Comparison of ENCODE assay signal across 21 mouse cellular contexts in the genomic region with DNA sequence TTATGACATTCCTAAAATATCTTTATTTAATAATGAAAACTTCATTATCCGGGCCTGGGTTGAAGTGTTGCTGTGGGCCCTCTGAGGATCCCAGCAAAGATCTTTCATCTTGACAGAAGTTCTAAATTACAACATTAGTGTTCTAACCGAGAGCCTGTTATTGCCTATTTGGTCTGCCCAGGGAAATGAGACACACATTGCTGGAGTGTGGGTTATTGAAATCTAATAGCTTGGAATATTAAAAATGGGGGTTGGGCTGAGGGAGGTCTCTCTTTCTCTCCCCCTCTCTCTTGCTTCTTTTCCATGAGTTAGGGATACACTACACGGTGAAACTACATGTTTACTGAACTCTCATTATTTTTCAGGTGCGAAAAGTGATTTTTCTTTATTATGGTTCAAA.
"Had no signal": no experiment of that assay in that cellular context is flagged by ENCODE, and none has a peak within 500 bp of the region (broad histone marks: within the 10 kb centered on the region; RNA-seq: fewer than 3 reads in every experiment).

No protein-coding gene starts in this region.

- H3K27ac ChIP-seq: kidney, embryonic 15.5 days; left cerebral cortex, adult 2 months; limb, embryonic 15.5 days; liver, embryonic 14.5 days had no signal

- H3K4me1 ChIP-seq: kidney, embryonic 15.5 days; limb, embryonic 15.5 days; megakaryocyte, embryonic 14.5 days had no signal

- H3K4me2 ChIP-seq: kidney, embryonic 15.5 days; limb, embryonic 15.5 days; liver, embryonic 11.5 days; lung, embryonic 14.5 days; midbrain, embryonic 11.5 days had no signal

- H3K9ac ChIP-seq: kidney, embryonic 15.5 days; limb, embryonic 15.5 days; liver, embryonic 14.5 days; liver, postnatal 0 days; lung, embryonic 14.5 days had no signal

- H3K4me3 ChIP-seq: kidney, embryonic 15.5 days; left cerebral cortex, adult 2 months; limb, embryonic 15.5 days; megakaryocyte, embryonic 14.5 days; myocyte had no signal

- H3K9me3 ChIP-seq: kidney, embryonic 15.5 days; limb, embryonic 15.5 days; megakaryocyte, embryonic 14.5 days had no signal

- H3K27me3 ChIP-seq: kidney, embryonic 15.5 days; limb, embryonic 15.5 days; megakaryocyte, embryonic 14.5 days had no signal

- H3K36me3 ChIP-seq: kidney, embryonic 15.5 days; limb, embryonic 15.5 days had no signal

- ATAC-seq: liver, postnatal 0 days; lung, postnatal 0 days had no signal

- DNase-seq: kidney, adult 11 months; kidney, adult 8-10 months; kidney, postnatal 10 days; kidney, postnatal 36 days; layer of hippocampus, postnatal 36 days; liver, postnatal 0 days; lung, embryonic 14.5 days; lung, postnatal 36 days; midbrain, embryonic 14.5 days; thymus, adult 18-20 months; thymus, postnatal 14 days; thymus, postnatal 4 days had no signal
